Mouse (Mus musculus) lung, embryonic 15.5 days (tissue): Measurements from ENCODE around the gene Srpr. TPM values are rescaled to one million over a fixed set of nuclear protein-coding genes. Genes with fewer than 3 reads are reported as not detected.
A peak's percentile ranks its signal among the peaks of the same experiment; 100 is the strongest.

Experiments
- ATAC-seq: fragments of 200-750 bp; cut with Nextera tagmentation; 2 replicates; pipeline ENCODE4 v1.8.0; 2017; ENCODE audit warnings: moderate number of reproducible peaks, borderline replicate concordance; ENCODE audit not compliant: low FRiP score, low TSS enrichment; ENCODE audit errors: extremely low read depth
- H3K27ac ChIP-seq: fragments of 300-500 bp; sonication (generic); 2 replicates; pipeline ENCODE4 v1.5.1; 2015; ENCODE audit warnings: moderate library complexity, mild to moderate bottlenecking, inconsistent platforms
- H3K27me3 ChIP-seq: fragments of 300-500 bp; sonication (generic); 2 replicates; pipeline ENCODE4 v1.6.1; 2015; ENCODE audit warnings: inconsistent platforms
- H3K36me3 ChIP-seq: fragments of 300-500 bp; sonication (generic); 2 replicates; pipeline ENCODE4 v1.6.1; 2015; ENCODE audit warnings: inconsistent platforms
- H3K4me1 ChIP-seq: fragments of 300-500 bp; sonication (generic); 2 replicates; pipeline ENCODE4 v1.6.1; 2015; ENCODE audit warnings: inconsistent platforms
- H3K4me2 ChIP-seq: fragments of 300-500 bp; sonication (generic); 2 replicates; pipeline ENCODE4 v1.6.1; 2015; ENCODE audit warnings: inconsistent platforms, mild to moderate bottlenecking, moderate library complexity
- H3K4me3 ChIP-seq: fragments of 300-500 bp; sonication (generic); 2 replicates; pipeline ENCODE4 v1.5.1; 2015; ENCODE audit warnings: mild to moderate bottlenecking, inconsistent platforms
- H3K9ac ChIP-seq: fragments of 300-500 bp; sonication (generic); 2 replicates; pipeline ENCODE4 v1.6.1; 2015; ENCODE audit warnings: inconsistent platforms
- H3K9me3 ChIP-seq: fragments of 300-500 bp; sonication (generic); 2 replicates; pipeline ENCODE4 v1.6.1; 2016; ENCODE audit warnings: inconsistent platforms
- WGBS: fragments of 180-500 bp; shearing (Covaris S2); methylation state at CpG from one replicate; pipeline ENCODE4 v1.1.7; 2015; 5-methylcytosine and 5-hydroxymethylcytosine counted together
- polyA plus RNA-seq: library from polyadenylated mRNA; unstranded; fragments of >200 nt; fragmentation: Nextera tagmentation; extraction: Ambion mirVana; gene quantifications from 2 replicates; pipeline ENCODE4 v1.2.1, GENCODE M21; 2015

The Srpr gene
- polyA plus RNA-seq, 1 experiment from 2014 or later, result 118 TPM

GRCm38 (mm10) chr9:35166798-35167635, 33.0 kb upstream of the Srpr start:
- H3K4me1 ChIP-seq, result no peaks in the 10 kb centered on the region
- H3K9ac ChIP-seq, result no peak overlapping the region
- no peak overlapping the region for H3K4me3 ChIP-seq
- no peak overlapping the region for H3K4me2 ChIP-seq
- no peaks in the 10 kb centered on the region for H3K27me3 ChIP-seq
- H3K36me3 ChIP-seq, result peaks cover 6% of the 10 kb centered on the region; the same call in 1 of the 2 replicates
- WGBS, result 51% methylated on average over 9 of the region's 9 CpGs
- no peaks in the 10 kb centered on the region for H3K9me3 ChIP-seq
- no peak for ATAC-seq
- no peak overlapping the region for H3K27ac ChIP-seq

- no peak overlapping the region for H3K27ac ChIP-seq
- H3K4me1 ChIP-seq, result peaks cover 11% of the 10 kb centered on the region; the same call in 1 of the 2 replicates
- WGBS, result 90% methylated on average over 7 of the region's 7 CpGs
- H3K9me3 ChIP-seq, result no peaks in the 10 kb centered on the region
- H3K4me2 ChIP-seq, result no peak overlapping the region
- H3K36me3 ChIP-seq, result peaks cover 6% of the 10 kb centered on the region; the same call in 1 of the 2 replicates
- ATAC-seq, result no peak
- H3K27me3 ChIP-seq, result no peaks in the 10 kb centered on the region
- no peak overlapping the region for H3K9ac ChIP-seq
- H3K4me3 ChIP-seq, result no peak overlapping the region
Measured at GRCm38 (mm10) chr9:35170071-35170470, 29.9 kb upstream of the Srpr start.

- Histone ChIP-seq H3K27me3 (no peaks in the 10 kb centered on the region), H3K9ac (no peak overlapping the region), H3K4me1 (peaks cover 12% of the 10 kb centered on the region; the same call in 1 of the 2 replicates), H3K4me3 (no peak overlapping the region), H3K36me3 (peaks cover 6% of the 10 kb centered on the region; the same call in 1 of the 2 replicates), H3K27ac (no peak overlapping the region), H3K9me3 (no peaks in the 10 kb centered on the region), H3K4me2 (no peak overlapping the region)
- WGBS, result 81% methylated on average over 1 of the region's 1 CpGs
- ATAC-seq, result no peak
Measured at GRCm38 (mm10) chr9:35173331-35173730, 26.6 kb upstream of the Srpr start.

- Histone ChIP-seq H3K36me3 (no peaks in the 10 kb centered on the region), H3K4me3 (peak within 1 kb of the TSS; percentile 65), H3K27ac (peak within 1 kb of the TSS; percentile 85), H3K4me2 (peak within 1 kb of the TSS; percentile 89), H3K4me1 (peaks cover 12% of the 10 kb centered on the region; the same call in 1 of the 2 replicates), H3K27me3 (no peaks in the 10 kb centered on the region), H3K9me3 (no peaks in the 10 kb centered on the region), H3K9ac (peak within 1 kb of the TSS; percentile 54)
- ATAC-seq, result peak; percentile 97
- WGBS, result 1% methylated on average over 38 of the region's 38 CpGs
Measured at GRCm38 (mm10) chr9:35175251-35176123, 24.5 kb upstream of the Srpr start, which contains the start of gene Dcps. TSS of gene Dcps (minus strand) at chr9:35176061.

GRCm38 (mm10) chr9:35176124-35176659, 23.8 kb upstream of the Srpr start:
- Histone ChIP-seq H3K9ac (peak overlapping the region; percentile 54), H3K4me3 (peak overlapping the region; percentile 65), H3K4me1 (peaks cover 12% of the 10 kb centered on the region; the same call in 1 of the 2 replicates), H3K36me3 (no peaks in the 10 kb centered on the region), H3K9me3 (no peaks in the 10 kb centered on the region), H3K27me3 (no peaks in the 10 kb centered on the region), H3K27ac (0 out of 2 replicates have a peak overlapping the region, but pooled peaks have one; percentile 85), H3K4me2 (peak overlapping the region; percentile 89)
- ATAC-seq, result peak; percentile 4; the same call in 1 of the 2 replicates
- 42% methylated on average over 14 of the region's 14 CpGs for WGBS

- Histone ChIP-seq H3K36me3 (no peaks in the 10 kb centered on the region), H3K27ac (no peak overlapping the region), H3K4me2 (no peak overlapping the region), H3K27me3 (no peaks in the 10 kb centered on the region), H3K4me3 (no peak overlapping the region), H3K9me3 (no peaks in the 10 kb centered on the region), H3K9ac (no peak overlapping the region), H3K4me1 (no peaks in the 10 kb centered on the region)
- ATAC-seq, result no peak
- 66% methylated on average over 2 of the region's 2 CpGs for WGBS
Measured at GRCm38 (mm10) chr9:35182832-35183231, 17.1 kb upstream of the Srpr start.

GRCm38 (mm10) chr9:35183359-35183758, 16.6 kb upstream of the Srpr start:
- no peak overlapping the region for H3K27ac ChIP-seq
- H3K4me1 ChIP-seq, result no peaks in the 10 kb centered on the region
- H3K9ac ChIP-seq, result no peak overlapping the region
- no peak overlapping the region for H3K4me2 ChIP-seq
- no peak overlapping the region for H3K4me3 ChIP-seq
- H3K9me3 ChIP-seq, result no peaks in the 10 kb centered on the region
- no peak for ATAC-seq
- H3K27me3 ChIP-seq, result no peaks in the 10 kb centered on the region
- no peaks in the 10 kb centered on the region for H3K36me3 ChIP-seq
- 58% methylated on average over 5 of the region's 5 CpGs for WGBS

GRCm38 (mm10) chr9:35186430-35186829, 13.5 kb upstream of the Srpr start:
- peaks cover 4% of the 10 kb centered on the region; the same call in 1 of the 2 replicates for H3K36me3 ChIP-seq
- no peak overlapping the region for H3K27ac ChIP-seq
- no peak overlapping the region for H3K4me3 ChIP-seq
- 0 out of 2 replicates have a peak, but pooled peaks cover 2% of the 10 kb centered on the region for H3K4me1 ChIP-seq
- H3K9me3 ChIP-seq, result no peaks in the 10 kb centered on the region
- H3K4me2 ChIP-seq, result no peak overlapping the region
- H3K9ac ChIP-seq, result no peak overlapping the region
- WGBS, result 71% methylated on average over 4 of the region's 4 CpGs
- ATAC-seq, result no peak
- no peaks in the 10 kb centered on the region for H3K27me3 ChIP-seq

GRCm38 (mm10) chr9:35187351-35187903, 12.5 kb upstream of the Srpr start:
- Histone ChIP-seq H3K36me3 (peaks cover 4% of the 10 kb centered on the region; the same call in 1 of the 2 replicates), H3K4me3 (no peak overlapping the region), H3K4me2 (no peak overlapping the region), H3K9ac (no peak overlapping the region), H3K27me3 (no peaks in the 10 kb centered on the region), H3K4me1 (0 out of 2 replicates have a peak, but pooled peaks cover 2% of the 10 kb centered on the region), H3K9me3 (no peaks in the 10 kb centered on the region), H3K27ac (no peak overlapping the region)
- no peak for ATAC-seq
- 80% methylated on average over 10 of the region's 10 CpGs for WGBS

- no peak overlapping the region for H3K9ac ChIP-seq
- H3K27me3 ChIP-seq, result no peaks in the 10 kb centered on the region
- ATAC-seq, result peak; percentile 65; the same call in 1 of the 2 replicates
- no peaks in the 10 kb centered on the region for H3K9me3 ChIP-seq
- no peak overlapping the region for H3K27ac ChIP-seq
- 0 out of 2 replicates have a peak, but pooled peaks cover 2% of the 10 kb centered on the region for H3K4me1 ChIP-seq
- no peak overlapping the region for H3K4me3 ChIP-seq
- H3K36me3 ChIP-seq, result peaks cover 4% of the 10 kb centered on the region; the same call in 1 of the 2 replicates
- WGBS, result 76% methylated on average over 22 of the region's 22 CpGs
- no peak overlapping the region for H3K4me2 ChIP-seq
Measured at GRCm38 (mm10) chr9:35188700-35189099, 11.3 kb upstream of the Srpr start.

- Histone ChIP-seq H3K4me3 (no peak overlapping the region), H3K36me3 (peaks cover 4% of the 10 kb centered on the region; the same call in 1 of the 2 replicates), H3K27me3 (no peaks in the 10 kb centered on the region), H3K9ac (no peak overlapping the region), H3K4me2 (no peak overlapping the region), H3K4me1 (0 out of 2 replicates have a peak, but pooled peaks cover 2% of the 10 kb centered on the region), H3K27ac (no peak overlapping the region), H3K9me3 (no peaks in the 10 kb centered on the region)
- WGBS, result 78% methylated on average over 11 of the region's 11 CpGs
- ATAC-seq, result no peak
Measured at GRCm38 (mm10) chr9:35192983-35193542, 6.9 kb upstream of the Srpr start.
